Mouse (Mus musculus): ENCODE results near the gene Ube2f.

DNA sequence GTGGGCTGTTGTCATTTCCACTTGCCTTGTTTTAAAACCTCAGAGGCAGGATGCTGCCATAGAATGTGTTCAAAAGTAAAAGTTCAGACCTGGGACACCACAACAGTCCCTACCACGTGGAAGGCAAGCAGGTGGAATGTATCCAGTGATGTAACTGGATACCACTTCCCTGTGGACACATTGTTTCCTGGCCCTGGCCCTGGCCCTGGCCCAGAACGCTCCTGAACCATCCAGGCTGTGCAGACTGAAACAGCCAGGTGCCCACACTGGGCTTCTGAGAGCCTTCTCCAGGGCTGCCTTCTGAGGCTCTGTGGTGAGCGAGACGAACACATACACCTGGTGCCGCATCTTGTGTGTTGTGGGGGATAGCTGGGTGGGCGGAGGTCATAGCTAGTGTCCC, 44.5 kb upstream of the Ube2f start:
- TF ChIP-seq CTCF (IDR thresholded peaks at IDR 0.05; ENCODE audit: low read depth, low read length) (no peak), POLR2A (IDR thresholded peaks at IDR 0.05; ENCODE audit: borderline replicate concordance, low read depth, low read length) (no peak)

Data from bone marrow macrophage, adult 2 months (primary cell).